Mouse (Mus musculus) kidney, postnatal 10 days (tissue): ENCODE measurements around the gene Setmar.

Experiments used
- DNase-seq: peaks from one replicate; pipeline ENCODE4 v3.0.0; 2021; ENCODE audit warnings: mixed read lengths

Setmar gene

GRCm38 (mm10) chr6:108064918-108065526 is at the start of gene Setmar:
Setmar (plus strand) TSS chr6:108065045.
- DNase-seq = peak; percentile 98

- no peak for DNase-seq
These were observed 43.2 kb upstream of the Setmar start for GRCm38 (mm10) chr6:108021646-108022045.

GRCm38 (mm10) chr6:108055041-108055440 is 9.8 kb upstream of the Setmar start:
- peak; percentile 69 for DNase-seq

GRCm38 (mm10) chr6:108055946-108056345 is 8.9 kb upstream of the Setmar start:
- DNase-seq = no peak

GRCm38 (mm10) chr6:108057353-108057752 is 7.5 kb upstream of the Setmar start:
- no peak for DNase-seq

GRCm38 (mm10) chr6:108058066-108058465 is 6.8 kb upstream of the Setmar start:
- DNase-seq = no peak

- no peak for DNase-seq
These were observed 3.7 kb upstream of the Setmar start for GRCm38 (mm10) chr6:108061121-108061520.

GRCm38 (mm10) chr6:108065583-108065982 is 738 bp downstream of the Setmar start:
- peak; percentile 90 for DNase-seq

- DNase-seq = no peak
These were observed 6.1 kb downstream of the Setmar start for GRCm38 (mm10) chr6:108070947-108071346.

GRCm38 (mm10) chr6:108073071-108073470 is 8.2 kb downstream of the Setmar start:
- DNase-seq = no peak

- no peak for DNase-seq
These were observed 9.1 kb downstream of the Setmar start for GRCm38 (mm10) chr6:108073931-108074330.

- no peak for DNase-seq
These were observed 9.8 kb downstream of the Setmar start for GRCm38 (mm10) chr6:108074624-108075023.

GRCm38 (mm10) chr6:108075857-108076256 is 11.0 kb downstream of the Setmar start:
- DNase-seq = no peak

GRCm38 (mm10) chr6:108091296-108091695 is 26.5 kb downstream of the Setmar start:
- no peak for DNase-seq

- DNase-seq = no peak
These were observed 27.8 kb downstream of the Setmar start for GRCm38 (mm10) chr6:108092646-108093045.

- DNase-seq = no peak
These were observed 28.6 kb downstream of the Setmar start for GRCm38 (mm10) chr6:108093449-108093848.

GRCm38 (mm10) chr6:108095445-108095844 is 30.6 kb downstream of the Setmar start:
- DNase-seq = no peak

- DNase-seq = peak; percentile 82
These were observed 33.5 kb downstream of the Setmar start for GRCm38 (mm10) chr6:108098171-108098845.

- DNase-seq = no peak
These were observed 34.0 kb downstream of the Setmar start for GRCm38 (mm10) chr6:108098846-108099217.

GRCm38 (mm10) chr6:108101936-108102830 is 37.3 kb downstream of the Setmar start:
- peak; percentile 81 for DNase-seq

GRCm38 (mm10) chr6:108107376-108107775 is 42.5 kb downstream of the Setmar start:
- DNase-seq = no peak

GRCm38 (mm10) chr6:108110336-108110735 is 45.5 kb downstream of the Setmar start:
- DNase-seq = no peak

- DNase-seq = no peak
These were observed 46.8 kb downstream of the Setmar start for GRCm38 (mm10) chr6:108111693-108112092.

- no peak for DNase-seq
These were observed 50.1 kb downstream of the Setmar start for GRCm38 (mm10) chr6:108114971-108115370.
